Mouse (Mus musculus): ENCODE data around the gene Dnaaf1. TPM values are rescaled to one million over a fixed set of nuclear protein-coding genes. Genes with fewer than 3 reads are reported as not detected.

Gene Dnaaf1
- polyA plus RNA-seq, 1 experiment from 2014 or later = 0.09 TPM

DNA sequence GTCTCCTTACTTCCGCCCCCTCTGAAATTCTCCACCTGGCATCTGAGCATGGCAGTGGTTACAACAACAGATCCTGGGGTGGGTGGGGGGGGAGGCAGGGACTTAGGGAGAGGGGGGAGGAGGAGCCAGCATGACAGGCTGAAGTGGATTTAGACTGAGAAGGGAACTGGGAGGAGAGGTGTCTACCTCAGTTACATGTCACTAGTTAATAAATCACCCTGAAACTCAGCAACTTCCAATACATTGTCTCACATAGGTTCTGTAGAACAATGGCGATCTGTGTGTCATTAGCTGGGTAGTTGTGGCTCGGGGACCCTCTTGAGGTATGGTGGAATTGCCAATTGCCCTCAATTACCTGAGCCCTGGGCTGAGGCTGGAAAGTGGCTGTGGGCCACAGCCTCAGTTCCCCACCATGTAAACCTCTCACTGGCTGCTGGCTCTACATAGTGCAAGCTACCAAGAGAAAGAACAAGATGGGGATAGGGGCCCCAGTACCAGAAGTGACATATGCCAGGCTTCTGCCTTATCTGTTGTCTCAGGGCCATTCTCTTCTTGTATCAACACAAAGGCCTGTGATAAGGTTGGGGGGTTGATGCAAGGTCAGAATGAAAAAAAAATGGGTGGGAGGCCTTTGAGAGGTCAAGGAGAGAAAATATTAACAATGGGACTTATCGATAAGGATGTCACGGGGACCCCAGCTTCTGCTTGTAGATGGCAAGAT, 5.6 kb downstream of the Dnaaf1 start:
- H3K27ac ChIP-seq (replicated peaks; ENCODE audit: low read depth, low read length) = no peak overlapping the region
- DNase-seq (ENCODE audit: low spot score) (no peak), ATAC-seq (ENCODE audit: insufficient number of reproducible peaks, low FRiP score, low TSS enrichment, low read depth) (no peak)
- H3K36me3 ChIP-seq (ENCODE audit: control insufficient read depth, insufficient read depth, low read length) = no peaks in the 10 kb centered on the region
- no peak overlapping the region for H3K4me3 ChIP-seq (ENCODE audit: low read depth, low read length)
- H3K9ac ChIP-seq (ENCODE audit: low read length) = no peak overlapping the region
- peaks cover 5% of the 10 kb centered on the region for H3K27me3 ChIP-seq (ENCODE audit: control insufficient read depth, insufficient read depth, low read length)
- WGBS = 75% methylated on average over 5 of the region's 5 CpGs
- no peaks in the 10 kb centered on the region for H3K9me3 ChIP-seq (ENCODE audit: control insufficient read depth, low read length)
- no peaks in the 10 kb centered on the region for H3K4me1 ChIP-seq (ENCODE audit: control insufficient read depth, insufficient read depth, low read length)
- H3K4me2 ChIP-seq (ENCODE audit: low read depth, severe bottlenecking) = no peak overlapping the region

DNA sequence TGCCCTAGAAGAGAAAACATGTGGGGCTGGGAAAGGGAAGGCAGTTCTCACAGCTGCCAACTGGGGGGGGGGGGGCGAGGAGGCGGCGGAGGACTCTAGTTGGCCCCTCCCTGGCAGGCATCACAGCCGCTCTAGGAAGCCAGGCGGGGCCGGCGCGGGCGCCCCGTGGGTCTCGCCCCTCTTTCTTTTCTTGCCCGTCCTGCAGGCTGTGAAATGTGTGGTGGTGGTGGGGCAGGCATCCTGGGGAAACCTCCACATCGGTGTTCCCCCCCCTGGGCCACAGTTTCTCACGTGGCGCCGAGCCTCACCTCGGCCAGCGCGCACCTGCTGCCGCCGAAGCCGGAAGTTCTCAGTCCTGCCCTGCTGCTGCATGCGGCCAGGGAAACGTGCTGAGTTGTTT, 10.9 kb downstream of the Dnaaf1 start:
- Histone ChIP-seq H3K27me3 (ENCODE audit: control insufficient read depth, insufficient read depth, low read length) (no peaks in the 10 kb centered on the region), H3K9ac (ENCODE audit: low read length) (peak overlapping the region; percentile 37; the same call in 1 of the 2 replicates), H3K4me3 (ENCODE audit: low read depth, low read length) (peak overlapping the region; percentile 20; the same call in 1 of the 2 replicates), H3K4me1 (ENCODE audit: control insufficient read depth, insufficient read depth, low read length) (0 out of 2 replicates have a peak, but pooled peaks cover 4% of the 10 kb centered on the region), H3K36me3 (ENCODE audit: control insufficient read depth, insufficient read depth, low read length) (no peaks in the 10 kb centered on the region), H3K27ac (replicated peaks; ENCODE audit: low read depth, low read length) (no peak overlapping the region), H3K9me3 (ENCODE audit: control insufficient read depth, low read length) (no peaks in the 10 kb centered on the region), H3K4me2 (ENCODE audit: low read depth, severe bottlenecking) (peak overlapping the region; percentile 41)
- DNase-seq (ENCODE audit: low spot score) = no peak
- ATAC-seq (ENCODE audit: insufficient number of reproducible peaks, low FRiP score, low TSS enrichment, low read depth) = no peak
- WGBS = 12% methylated on average over 21 of the region's 24 CpGs

DNA sequence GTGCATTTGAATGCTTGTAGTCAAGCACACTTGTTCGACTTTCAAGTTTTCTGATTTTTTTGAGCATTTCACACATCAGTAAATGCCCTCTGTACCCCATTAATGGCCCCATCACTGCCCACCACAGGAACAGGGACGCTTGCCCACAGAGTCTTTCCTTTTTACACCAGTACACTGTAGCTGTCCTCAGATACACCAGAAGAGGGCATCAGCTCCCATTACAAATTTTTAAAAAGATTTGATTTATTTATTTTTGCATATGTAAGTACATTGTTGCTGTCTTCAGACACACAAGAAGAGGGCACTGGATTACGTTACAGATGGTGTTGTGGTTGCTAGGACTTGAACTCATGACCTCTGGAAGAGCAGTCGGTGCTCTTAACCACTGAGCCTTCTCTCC, 13.3 kb downstream of the Dnaaf1 start:
- DNase-seq (ENCODE audit: low spot score) = no peak
- no peaks in the 10 kb centered on the region for H3K9me3 ChIP-seq (ENCODE audit: control insufficient read depth, low read length)
- H3K4me3 ChIP-seq (ENCODE audit: low read depth, low read length) = no peak overlapping the region
- no peak overlapping the region for H3K27ac ChIP-seq (replicated peaks; ENCODE audit: low read depth, low read length)
- H3K4me1 ChIP-seq (ENCODE audit: control insufficient read depth, insufficient read depth, low read length) = 0 out of 2 replicates have a peak, but pooled peaks cover 4% of the 10 kb centered on the region
- ATAC-seq (ENCODE audit: insufficient number of reproducible peaks, low FRiP score, low TSS enrichment, low read depth) = no peak
- H3K27me3 ChIP-seq (ENCODE audit: control insufficient read depth, insufficient read depth, low read length) = no peaks in the 10 kb centered on the region
- H3K36me3 ChIP-seq (ENCODE audit: control insufficient read depth, insufficient read depth, low read length) = no peaks in the 10 kb centered on the region
- 64% methylated on average over 4 of the region's 4 CpGs for WGBS
- no peak overlapping the region for H3K4me2 ChIP-seq (ENCODE audit: low read depth, severe bottlenecking)
- no peak overlapping the region for H3K9ac ChIP-seq (ENCODE audit: low read length)

DNA sequence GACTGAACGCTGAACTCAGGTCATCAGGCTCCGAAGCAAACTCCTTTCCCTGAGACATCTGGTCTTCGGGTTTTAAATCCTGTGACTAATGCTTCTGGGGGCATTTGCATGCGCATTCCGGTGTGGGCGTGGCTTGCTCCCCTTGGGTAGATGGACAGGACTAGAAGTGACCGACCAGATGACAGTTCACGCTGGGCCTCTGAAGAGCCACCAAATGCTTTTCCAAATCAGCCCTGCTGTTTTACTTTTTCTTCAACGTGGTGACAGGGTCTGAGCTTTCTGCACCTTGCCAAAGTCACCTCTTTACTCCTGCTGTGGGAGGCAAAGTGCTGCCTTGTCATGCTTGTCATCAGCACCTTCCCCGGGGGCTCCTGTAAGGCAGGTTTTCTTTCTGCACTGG, 13.8 kb downstream of the Dnaaf1 start:
- Histone ChIP-seq H3K9me3 (ENCODE audit: control insufficient read depth, low read length) (no peaks in the 10 kb centered on the region), H3K4me2 (ENCODE audit: low read depth, severe bottlenecking) (no peak overlapping the region), H3K4me1 (ENCODE audit: control insufficient read depth, insufficient read depth, low read length) (0 out of 2 replicates have a peak, but pooled peaks cover 4% of the 10 kb centered on the region), H3K36me3 (ENCODE audit: control insufficient read depth, insufficient read depth, low read length) (no peaks in the 10 kb centered on the region), H3K27ac (replicated peaks; ENCODE audit: low read depth, low read length) (no peak overlapping the region), H3K27me3 (ENCODE audit: control insufficient read depth, insufficient read depth, low read length) (no peaks in the 10 kb centered on the region), H3K4me3 (ENCODE audit: low read depth, low read length) (no peak overlapping the region), H3K9ac (ENCODE audit: low read length) (no peak overlapping the region)
- 21% methylated on average over 10 of the region's 10 CpGs for WGBS
- 0 out of 2 replicates have a peak, but pooled peaks have one; percentile 62 for ATAC-seq (ENCODE audit: insufficient number of reproducible peaks, low FRiP score, low TSS enrichment, low read depth)
- DNase-seq (ENCODE audit: low spot score) = peak; percentile 55

GRCm38 (mm10) chr8:119590348-119590747, 15.3 kb downstream of the Dnaaf1 start:
- DNase-seq (ENCODE audit: low spot score) (no peak), ATAC-seq (ENCODE audit: insufficient number of reproducible peaks, low FRiP score, low TSS enrichment, low read depth) (no peak)
- Histone ChIP-seq H3K4me3 (ENCODE audit: low read depth, low read length) (no peak overlapping the region), H3K4me2 (ENCODE audit: low read depth, severe bottlenecking) (no peak overlapping the region), H3K27ac (replicated peaks; ENCODE audit: low read depth, low read length) (no peak overlapping the region), H3K27me3 (ENCODE audit: control insufficient read depth, insufficient read depth, low read length) (no peaks in the 10 kb centered on the region), H3K36me3 (ENCODE audit: control insufficient read depth, insufficient read depth, low read length) (no peaks in the 10 kb centered on the region), H3K4me1 (ENCODE audit: control insufficient read depth, insufficient read depth, low read length) (0 out of 2 replicates have a peak, but pooled peaks cover 4% of the 10 kb centered on the region), H3K9me3 (ENCODE audit: control insufficient read depth, low read length) (no peaks in the 10 kb centered on the region), H3K9ac (ENCODE audit: low read length) (no peak overlapping the region)
- WGBS = 83% methylated on average over 14 of the region's 14 CpGs

GRCm38 (mm10) chr8:119591456-119591855, 16.4 kb downstream of the Dnaaf1 start:
- no peaks in the 10 kb centered on the region for H3K27me3 ChIP-seq (ENCODE audit: control insufficient read depth, insufficient read depth, low read length)
- H3K9me3 ChIP-seq (ENCODE audit: control insufficient read depth, low read length) = no peaks in the 10 kb centered on the region
- no peak overlapping the region for H3K4me3 ChIP-seq (ENCODE audit: low read depth, low read length)
- no peak overlapping the region for H3K9ac ChIP-seq (ENCODE audit: low read length)
- no peak for DNase-seq (ENCODE audit: low spot score)
- no peak overlapping the region for H3K4me2 ChIP-seq (ENCODE audit: low read depth, severe bottlenecking)
- 86% methylated on average over 7 of the region's 7 CpGs for WGBS
- H3K4me1 ChIP-seq (ENCODE audit: control insufficient read depth, insufficient read depth, low read length) = no peaks in the 10 kb centered on the region
- H3K36me3 ChIP-seq (ENCODE audit: control insufficient read depth, insufficient read depth, low read length) = no peaks in the 10 kb centered on the region
- H3K27ac ChIP-seq (replicated peaks; ENCODE audit: low read depth, low read length) = no peak overlapping the region
- ATAC-seq (ENCODE audit: insufficient number of reproducible peaks, low FRiP score, low TSS enrichment, low read depth) = no peak

DNA sequence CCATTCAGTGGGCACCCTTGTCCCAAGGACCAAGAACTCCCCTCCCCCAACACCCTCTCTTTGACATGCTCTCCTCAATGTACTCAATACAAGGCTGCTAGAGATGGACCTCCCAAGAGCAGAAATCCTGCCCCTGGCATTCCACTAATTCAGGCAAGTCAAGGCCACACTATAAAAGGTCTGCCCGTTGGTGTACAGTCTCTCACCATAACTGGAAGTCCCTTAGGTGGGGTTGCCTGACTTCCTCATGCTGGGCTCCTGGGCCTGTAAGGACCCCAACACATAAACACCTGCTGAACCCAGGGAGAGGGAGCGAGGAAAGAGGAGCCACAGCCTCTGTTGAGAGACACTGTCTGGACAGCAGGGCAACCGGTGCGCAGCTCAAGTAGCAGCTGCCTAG, 28.7 kb downstream of the Dnaaf1 start:
- WGBS = 94% methylated on average over 4 of the region's 4 CpGs
- DNase-seq (ENCODE audit: low spot score) (no peak), ATAC-seq (ENCODE audit: insufficient number of reproducible peaks, low FRiP score, low TSS enrichment, low read depth) (no peak)
- Histone ChIP-seq H3K4me1 (ENCODE audit: control insufficient read depth, insufficient read depth, low read length) (peaks cover 7% of the 10 kb centered on the region), H3K9me3 (ENCODE audit: control insufficient read depth, low read length) (no peaks in the 10 kb centered on the region), H3K27me3 (ENCODE audit: control insufficient read depth, insufficient read depth, low read length) (no peaks in the 10 kb centered on the region), H3K9ac (ENCODE audit: low read length) (no peak overlapping the region), H3K4me2 (ENCODE audit: low read depth, severe bottlenecking) (peak overlapping the region; percentile 89; the same call in 1 of the 2 replicates), H3K27ac (replicated peaks; ENCODE audit: low read depth, low read length) (no peak overlapping the region), H3K36me3 (ENCODE audit: control insufficient read depth, insufficient read depth, low read length) (peaks cover 21% of the 10 kb centered on the region), H3K4me3 (ENCODE audit: low read depth, low read length) (no peak overlapping the region)

DNA sequence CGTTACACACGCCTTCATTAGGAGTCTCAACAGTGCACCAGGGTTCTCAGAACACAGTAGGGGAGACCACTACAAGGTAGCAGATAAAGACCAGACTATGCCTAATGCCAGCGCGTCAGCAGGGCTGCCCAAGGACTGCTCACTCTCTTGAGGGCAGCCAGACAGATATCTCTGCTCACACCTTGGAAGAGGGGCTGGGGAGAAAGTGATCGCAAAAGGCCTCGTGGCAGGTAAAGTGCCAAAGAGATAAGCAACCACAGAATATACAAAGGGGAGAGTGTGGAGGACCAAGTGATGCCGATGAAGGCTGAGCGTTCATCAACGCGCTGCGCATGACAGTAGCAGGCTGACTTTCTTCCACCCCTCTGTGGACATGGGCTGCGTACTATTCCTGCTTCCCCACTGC, 29.4 kb downstream of the Dnaaf1 start:
- DNase-seq (ENCODE audit: low spot score) (no peak), ATAC-seq (ENCODE audit: insufficient number of reproducible peaks, low FRiP score, low TSS enrichment, low read depth) (no peak)
- H3K27me3 ChIP-seq (ENCODE audit: control insufficient read depth, insufficient read depth, low read length) = no peaks in the 10 kb centered on the region
- H3K9me3 ChIP-seq (ENCODE audit: control insufficient read depth, low read length) = no peaks in the 10 kb centered on the region; the same call in 1 of the 2 replicates
- WGBS = 38% methylated on average over 12 of the region's 12 CpGs
- no peak overlapping the region for H3K27ac ChIP-seq (replicated peaks; ENCODE audit: low read depth, low read length)
- H3K4me3 ChIP-seq (ENCODE audit: low read depth, low read length) = peak overlapping the region; percentile 78
- peak overlapping the region; percentile 83 for H3K9ac ChIP-seq (ENCODE audit: low read length)
- peak overlapping the region; percentile 89 for H3K4me2 ChIP-seq (ENCODE audit: low read depth, severe bottlenecking)
- H3K36me3 ChIP-seq (ENCODE audit: control insufficient read depth, insufficient read depth, low read length) = peaks cover 15% of the 10 kb centered on the region
- peaks cover 7% of the 10 kb centered on the region for H3K4me1 ChIP-seq (ENCODE audit: control insufficient read depth, insufficient read depth, low read length)
